10 mouse cellular contexts compared by ENCODE assay signal in the genomic region with DNA sequence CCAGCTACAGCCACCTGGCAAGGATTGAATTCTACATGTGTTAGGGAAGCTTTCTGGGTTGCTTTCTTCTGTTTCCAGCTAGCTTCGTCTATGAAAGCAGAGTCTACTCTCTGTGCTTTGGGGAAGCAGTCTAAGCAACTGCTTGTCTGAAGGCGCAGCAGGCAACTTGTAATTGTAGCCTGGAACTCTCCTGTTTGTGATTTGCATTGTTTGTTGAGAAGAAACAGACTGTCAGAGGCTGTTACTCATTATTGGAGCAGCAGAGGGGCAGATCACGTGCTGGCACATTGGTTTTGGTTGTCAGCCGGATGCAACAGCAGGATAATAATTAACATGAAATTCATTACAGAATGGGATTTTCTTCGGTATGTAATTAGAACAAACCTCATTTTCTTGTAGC.
DNase-seq lines count a peak whose midpoint lies in the region; ATAC-seq and TF ChIP-seq lines count a peak whose summit lies in the region.
"Had no signal": no experiment of that assay in that cellular context is flagged by ENCODE, and none has a peak within 500 bp of the region (broad histone marks: within the 10 kb centered on the region; RNA-seq: fewer than 3 reads in every experiment).

No protein-coding gene starts in this region.

- intact Hi-C loops in gastrocnemius, postnatal 14 days (cut with DNase I; ENCODE audit: low total_unique reads), result no loop called here

- DNase-seq in stomach, postnatal 0 days (ENCODE audit: low spot score), result no peak
- DNase-seq in hindbrain, postnatal 0 days (ENCODE audit: low spot score), result peak; percentile 64
- DNase-seq in layer of hippocampus, adult 9-11 months, result peak; percentile 42
- DNase-seq in gastrocnemius, postnatal 14 days, result no peak
- no peak for DNase-seq in frontal cortex, postnatal 14 days (ENCODE audit: low spot score in 2 of 2)
- no peak for DNase-seq in heart, embryonic 10.5 days (ENCODE audit: low spot score)
- DNase-seq: heart, adult 2 months; liver, embryonic 13.5 days had no signal

- H3K9ac ChIP-seq in stomach, embryonic 15.5 days, result no peak overlapping the region
- H3K9ac ChIP-seq in stomach, postnatal 0 days (ENCODE audit: low read length), result no peak overlapping the region
- H3K9ac ChIP-seq in hindbrain, postnatal 0 days (replicated peaks; ENCODE audit: low read length), result no peak overlapping the region
- H3K9ac ChIP-seq: liver, embryonic 13.5 days had no signal

- H3K4me2 ChIP-seq in stomach, embryonic 15.5 days, result no peak overlapping the region
- no peak overlapping the region for H3K4me2 ChIP-seq in stomach, postnatal 0 days (replicated peaks; ENCODE audit: low read depth)
- 0 out of 2 replicates have a peak overlapping the region, but pooled peaks have one; percentile 6 for H3K4me2 ChIP-seq in hindbrain, postnatal 0 days (ENCODE audit: low read depth, low read length)
- H3K4me2 ChIP-seq: liver, embryonic 13.5 days had no signal

- no peaks in the 10 kb centered on the region for H3K4me1 ChIP-seq in stomach, embryonic 15.5 days
- H3K4me1 ChIP-seq in stomach, postnatal 0 days (replicated peaks; ENCODE audit: control insufficient read depth, insufficient read depth), result no peaks in the 10 kb centered on the region
- H3K4me1 ChIP-seq in hindbrain, postnatal 0 days (ENCODE audit: insufficient read depth, low read length), result 0 out of 2 replicates have a peak, but pooled peaks cover 4% of the 10 kb centered on the region
- H3K4me1 ChIP-seq in heart, embryonic 10.5 days, result peaks cover 7% of the 10 kb centered on the region; the same call in 1 of the 2 replicates
- H3K4me1 ChIP-seq: liver, embryonic 13.5 days had no signal

- H3K4me3 ChIP-seq in stomach, embryonic 15.5 days (replicated peaks), result no peak overlapping the region
- no peak overlapping the region for H3K4me3 ChIP-seq in stomach, postnatal 0 days (ENCODE audit: low read depth, low read length)
- no peak overlapping the region for H3K4me3 ChIP-seq in hindbrain, postnatal 0 days (ENCODE audit: low read length)
- H3K4me3 ChIP-seq in heart, embryonic 10.5 days, result no peak overlapping the region
- H3K4me3 ChIP-seq: heart, adult 2 months; liver, embryonic 13.5 days had no signal

- TF ChIP-seq CTCF in stomach, postnatal 0 days (IDR thresholded peaks at IDR 0.05; ENCODE audit: low read depth), result no peak
- TF ChIP-seq CTCF in hindbrain, postnatal 0 days (IDR thresholded peaks at IDR 0.05; ENCODE audit: low read depth), result 0 out of 2 replicates have a peak, but pooled peaks have one; percentile 5

- 31% methylated on average over 5 of the region's 5 CpGs for WGBS in stomach, embryonic 15.5 days
- WGBS in stomach, postnatal 0 days, result 28% methylated on average over 5 of the region's 5 CpGs
- WGBS in hindbrain, postnatal 0 days, result 12% methylated on average over 5 of the region's 5 CpGs
- 65% methylated on average over 5 of the region's 5 CpGs for WGBS in heart, embryonic 10.5 days

- no peak for TF ChIP-seq EP300 in stomach, postnatal 0 days (optimal IDR thresholded peaks at IDR 0.05)

- H3K27ac ChIP-seq in stomach, embryonic 15.5 days, result 0 out of 2 replicates have a peak overlapping the region, but pooled peaks have one; percentile 48
- H3K27ac ChIP-seq in stomach, postnatal 0 days (replicated peaks), result no peak overlapping the region
- H3K27ac ChIP-seq in hindbrain, postnatal 0 days, result peak overlapping the region; percentile 36; the same call in 1 of the 2 replicates
- no peak overlapping the region for H3K27ac ChIP-seq in heart, embryonic 10.5 days
- H3K27ac ChIP-seq: heart, adult 2 months; liver, embryonic 13.5 days had no signal

- no peaks in the 10 kb centered on the region for H3K27me3 ChIP-seq in stomach, embryonic 15.5 days (replicated peaks)
- H3K27me3 ChIP-seq in stomach, postnatal 0 days (ENCODE audit: control insufficient read depth, insufficient read depth, low read length), result no peaks in the 10 kb centered on the region
- no peaks in the 10 kb centered on the region; the same call in 1 of the 2 replicates for H3K27me3 ChIP-seq in hindbrain, postnatal 0 days (ENCODE audit: insufficient read depth, low read length)
- H3K27me3 ChIP-seq in heart, embryonic 10.5 days (ENCODE audit: insufficient read depth, poor library complexity, severe bottlenecking), result no peaks in the 10 kb centered on the region
- H3K27me3 ChIP-seq: liver, embryonic 13.5 days had no signal

- H3K36me3 ChIP-seq in stomach, embryonic 15.5 days, result no peaks in the 10 kb centered on the region
- no peaks in the 10 kb centered on the region for H3K36me3 ChIP-seq in stomach, postnatal 0 days (ENCODE audit: control insufficient read depth, insufficient read depth, low read length)
- H3K36me3 ChIP-seq in hindbrain, postnatal 0 days (ENCODE audit: insufficient read depth, low read length), result no peaks in the 10 kb centered on the region
- no peaks in the 10 kb centered on the region for H3K36me3 ChIP-seq in heart, embryonic 10.5 days
- H3K36me3 ChIP-seq: liver, embryonic 13.5 days had no signal

- no peaks in the 10 kb centered on the region for H3K9me3 ChIP-seq in stomach, embryonic 15.5 days
- no peaks in the 10 kb centered on the region for H3K9me3 ChIP-seq in stomach, postnatal 0 days (ENCODE audit: control insufficient read depth, low read length)
- H3K9me3 ChIP-seq in hindbrain, postnatal 0 days (ENCODE audit: low read length), result no peaks in the 10 kb centered on the region
- no peaks in the 10 kb centered on the region for H3K9me3 ChIP-seq in heart, embryonic 10.5 days
- H3K9me3 ChIP-seq: liver, embryonic 13.5 days had no signal

- no peak for ATAC-seq in stomach, embryonic 15.5 days (ENCODE audit: insufficient read depth, low FRiP score, low read depth)
- ATAC-seq in stomach, postnatal 0 days (ENCODE audit: low FRiP score, low TSS enrichment), result no peak
- peak; percentile 73 for ATAC-seq in hindbrain, postnatal 0 days
- no peak for ATAC-seq in megakaryocyte, adult 5-6 weeks (ENCODE audit: poor library complexity, severe bottlenecking)

Comparison
In these comparisons a context has a peak if more than half of its experiments do, and no peak if none do; other contexts are left out.
1. H3K27ac ChIP-seq: peak in stomach, embryonic 15.5 days (single experiment) and hindbrain, postnatal 0 days (single experiment); none in stomach, postnatal 0 days (single experiment) and heart, embryonic 10.5 days (single experiment).
2. DNase-seq: peak in hindbrain, postnatal 0 days (single experiment) and layer of hippocampus, adult 9-11 months (single experiment); none in stomach, postnatal 0 days (single experiment), gastrocnemius, postnatal 14 days (single experiment), frontal cortex, postnatal 14 days (0 of 2) and heart, embryonic 10.5 days (single experiment).